Mouse (Mus musculus) midbrain, embryonic 13.5 days (tissue): ENCODE measurements around the gene Zfp473. TPM values are rescaled to one million over a fixed set of nuclear protein-coding genes. Genes with fewer than 3 reads are reported as not detected.
A peak's percentile ranks its signal among the peaks of the same experiment; 100 is the strongest.
"Not testable (repeated sequence)": the region's sequence is repeated elsewhere in the genome, so short reads cannot be mapped to it uniquely, and the experiment has no call there.

Experiments
- ATAC-seq: fragments of 200-750 bp; cut with Nextera tagmentation; 2 replicates; pipeline ENCODE4 v1.8.0; 2017; ENCODE audit warnings: mild to moderate bottlenecking, moderate TSS enrichment, moderate library complexity
- H3K27ac ChIP-seq: fragments of 300-500 bp; sonication (generic); 2 replicates; pipeline ENCODE4 v1.5.1; 2015; ENCODE audit warnings: inconsistent platforms, mild to moderate bottlenecking, moderate library complexity
- H3K27me3 ChIP-seq: fragments of 300-500 bp; sonication (generic); 2 replicates; pipeline ENCODE4 v1.6.1; 2015; ENCODE audit warnings: mild to moderate bottlenecking, inconsistent platforms
- H3K36me3 ChIP-seq: fragments of 300-500 bp; sonication (generic); 2 replicates; pipeline ENCODE4 v1.6.1; 2015; ENCODE audit warnings: mild to moderate bottlenecking, inconsistent platforms
- H3K4me1 ChIP-seq: fragments of 300-500 bp; sonication (generic); replicated peaks from 2 replicates; pipeline ENCODE4 v1.6.1; 2015; ENCODE audit warnings: inconsistent platforms
- H3K4me2 ChIP-seq: fragments of 300-500 bp; sonication (generic); replicated peaks from 2 replicates; pipeline ENCODE4 v1.6.1; 2015; ENCODE audit warnings: moderate library complexity, mild to moderate bottlenecking, inconsistent platforms
- H3K4me3 ChIP-seq: fragments of 300-500 bp; sonication (generic); replicated peaks from 2 replicates; pipeline ENCODE4 v1.5.1; 2015; ENCODE audit warnings: mild to moderate bottlenecking, inconsistent platforms
- H3K9ac ChIP-seq: fragments of 300-500 bp; sonication (generic); replicated peaks from 2 replicates; pipeline ENCODE4 v1.6.1; 2015; ENCODE audit warnings: mild to moderate bottlenecking, inconsistent platforms
- H3K9me3 ChIP-seq: fragments of 300-500 bp; sonication (generic); 2 replicates; pipeline ENCODE4 v1.6.1; 2016; ENCODE audit warnings: mild to moderate bottlenecking, inconsistent platforms
- WGBS: fragments of 180-500 bp; shearing (Covaris S2); methylation state at CpG from one replicate; pipeline ENCODE4 v1.1.7; 2015; 5-methylcytosine and 5-hydroxymethylcytosine counted together
- polyA plus RNA-seq: library from polyadenylated mRNA; unstranded; fragments of >200 nt; fragmentation: Nextera tagmentation; extraction: Ambion mirVana; gene quantifications from 2 replicates; pipeline ENCODE4 v1.2.1, GENCODE M21; 2015

The Zfp473 gene
- polyA plus RNA-seq: 1.2 and 1.4 TPM in 2 replicates

DNA sequence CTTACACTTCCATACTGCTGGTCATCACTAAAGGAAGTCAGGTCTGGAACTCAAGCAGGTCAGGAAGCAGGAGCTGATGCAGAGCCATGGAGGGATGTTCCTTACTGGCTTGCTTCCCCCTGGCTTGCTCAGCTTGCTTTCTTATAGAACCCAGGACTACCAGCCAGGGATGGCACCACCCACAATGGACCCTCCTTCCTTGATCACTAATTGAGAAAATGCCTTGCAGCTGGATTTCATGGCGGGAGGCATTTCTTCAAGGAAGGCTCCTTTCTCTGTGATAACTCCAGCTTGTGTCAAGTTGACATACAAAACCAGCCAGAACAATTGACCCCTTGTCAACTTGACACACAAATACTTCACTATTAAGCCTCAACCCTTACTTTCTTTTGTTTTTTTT is at the start of gene Zfp473:
Zfp473 (minus strand) TSS at position 101 of the 400 bp plus-strand sequence.
- H3K4me3 ChIP-seq, H3K27ac ChIP-seq, ATAC-seq, H3K27me3 ChIP-seq, H3K4me2 ChIP-seq, H3K9me3 ChIP-seq: not testable (repeated sequence)
- Histone ChIP-seq H3K4me1 (peaks cover 18% of the 10 kb centered on the region), H3K36me3 (peaks cover 38% of the 10 kb centered on the region), H3K9ac (0 out of 2 replicates have a peak within 1 kb of the TSS, but pooled peaks have one; percentile 8)
- 86% methylated on average over 1 of the region's 1 CpGs for WGBS

DNA sequence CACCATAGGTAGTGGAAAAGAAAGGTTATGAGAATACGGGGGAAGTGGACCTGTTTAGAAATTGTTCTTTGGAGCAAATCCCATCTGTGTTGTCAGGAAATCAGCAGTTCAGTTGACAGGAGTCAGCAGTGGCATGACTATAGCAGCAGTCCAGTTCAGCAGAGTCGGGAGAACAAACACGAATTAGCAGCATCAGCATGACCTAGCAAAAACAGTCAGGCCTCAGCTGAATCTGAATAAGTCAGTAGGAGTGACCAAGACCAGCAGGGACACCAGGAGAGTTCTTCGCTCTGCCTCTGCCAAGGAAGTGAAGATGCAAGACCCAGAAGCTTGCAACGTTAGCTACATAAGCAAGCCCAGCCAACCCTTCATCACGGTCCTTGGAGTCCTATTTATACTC is 41.9 kb upstream of the Zfp473 start:
- Histone ChIP-seq H3K27ac (no peak overlapping the region), H3K36me3 (no peaks in the 10 kb centered on the region), H3K4me3 (no peak overlapping the region), H3K4me1 (no peaks in the 10 kb centered on the region), H3K27me3 (no peaks in the 10 kb centered on the region), H3K4me2 (no peak overlapping the region), H3K9ac (no peak overlapping the region), H3K9me3 (0 out of 2 replicates have a peak, but pooled peaks cover 9% of the 10 kb centered on the region)
- no peak for ATAC-seq
- WGBS: 88% methylated on average over 6 of the region's 6 CpGs

DNA sequence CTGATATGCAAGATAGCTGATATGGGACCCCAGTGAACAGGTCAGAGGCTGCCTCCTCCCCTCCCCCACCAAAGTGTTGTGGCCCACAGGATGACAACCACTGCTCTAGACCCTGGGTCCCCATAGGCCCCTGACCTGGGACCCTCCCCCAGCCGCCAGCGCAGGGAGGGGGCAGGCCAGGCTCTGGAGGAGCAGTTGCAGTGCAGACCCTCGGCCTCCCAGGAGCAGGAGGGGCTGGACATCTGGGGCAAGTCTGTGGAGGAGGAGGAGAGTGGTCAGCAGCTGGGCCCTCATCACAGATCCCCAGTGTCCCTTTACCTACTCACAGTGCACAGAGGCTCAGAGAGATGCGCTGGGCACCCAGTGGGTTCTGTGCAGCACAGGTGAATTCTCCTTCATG is 39.2 kb upstream of the Zfp473 start:
- 66% methylated on average over 4 of the region's 4 CpGs for WGBS

DNA sequence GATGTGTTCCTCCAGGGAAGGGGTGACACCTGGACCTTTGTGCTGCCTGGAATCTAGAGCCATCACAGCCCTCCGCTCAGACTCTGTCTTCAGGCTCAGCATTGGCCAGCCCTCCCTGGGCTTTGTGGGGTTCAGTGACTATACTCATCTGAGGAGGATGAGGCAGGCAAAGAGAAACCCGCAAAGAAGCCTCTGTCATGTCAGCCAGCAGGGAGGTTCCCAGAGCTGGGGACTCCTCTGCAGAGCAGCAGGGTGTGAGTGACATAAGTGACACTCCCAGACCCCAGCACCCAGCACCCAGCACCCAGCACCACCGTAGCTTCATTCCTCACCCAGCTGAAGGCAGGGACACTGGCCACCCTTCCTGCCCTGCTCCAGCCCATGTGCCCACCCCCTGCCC is 38.7 kb upstream of the Zfp473 start:
- Histone ChIP-seq H3K4me1 (no peaks in the 10 kb centered on the region), H3K27me3 (no peaks in the 10 kb centered on the region), H3K27ac (no peak overlapping the region), H3K9ac (no peak overlapping the region), H3K36me3 (no peaks in the 10 kb centered on the region), H3K4me2 (no peak overlapping the region), H3K4me3 (no peak overlapping the region), H3K9me3 (0 out of 2 replicates have a peak, but pooled peaks cover 6% of the 10 kb centered on the region)
- ATAC-seq: no peak
- WGBS: 80% methylated on average over 3 of the region's 3 CpGs

More for the DNA sequence above, 39.2 kb upstream of the Zfp473 start:
- Histone ChIP-seq H3K27me3 (no peaks in the 10 kb centered on the region), H3K9me3 (0 out of 2 replicates have a peak, but pooled peaks cover 6% of the 10 kb centered on the region), H3K27ac (no peak overlapping the region), H3K4me3 (no peak overlapping the region), H3K4me1 (no peaks in the 10 kb centered on the region), H3K36me3 (no peaks in the 10 kb centered on the region), H3K9ac (no peak overlapping the region), H3K4me2 (no peak overlapping the region)
- no peak for ATAC-seq

DNA sequence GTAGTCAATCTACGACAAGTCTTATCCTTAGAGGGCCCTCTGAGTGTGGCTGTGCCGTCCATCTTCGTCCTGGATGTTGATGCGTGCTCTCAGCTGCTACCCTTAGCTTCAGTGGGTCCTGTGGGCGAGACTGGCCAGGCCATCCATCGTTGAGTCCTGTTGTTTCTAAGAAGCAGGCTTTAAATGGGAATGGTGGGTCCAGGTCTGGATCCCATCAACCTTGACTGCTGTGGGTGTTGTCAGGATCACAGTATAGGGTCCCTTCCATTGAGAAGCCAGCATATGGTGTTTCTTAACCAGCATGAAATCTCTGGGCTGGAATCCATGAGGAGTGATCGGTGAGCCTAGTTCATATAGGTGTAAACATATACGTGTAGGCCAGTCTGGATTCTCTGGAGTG is 29.3 kb upstream of the Zfp473 start:
- Histone ChIP-seq H3K9me3 (no peaks in the 10 kb centered on the region), H3K9ac (no peak overlapping the region), H3K27ac (no peak overlapping the region), H3K36me3 (peaks cover 28% of the 10 kb centered on the region), H3K27me3 (no peaks in the 10 kb centered on the region), H3K4me2 (no peak overlapping the region), H3K4me3 (no peak overlapping the region), H3K4me1 (no peaks in the 10 kb centered on the region)
- ATAC-seq: no peak
- WGBS: 91% methylated on average over 8 of the region's 8 CpGs

DNA sequence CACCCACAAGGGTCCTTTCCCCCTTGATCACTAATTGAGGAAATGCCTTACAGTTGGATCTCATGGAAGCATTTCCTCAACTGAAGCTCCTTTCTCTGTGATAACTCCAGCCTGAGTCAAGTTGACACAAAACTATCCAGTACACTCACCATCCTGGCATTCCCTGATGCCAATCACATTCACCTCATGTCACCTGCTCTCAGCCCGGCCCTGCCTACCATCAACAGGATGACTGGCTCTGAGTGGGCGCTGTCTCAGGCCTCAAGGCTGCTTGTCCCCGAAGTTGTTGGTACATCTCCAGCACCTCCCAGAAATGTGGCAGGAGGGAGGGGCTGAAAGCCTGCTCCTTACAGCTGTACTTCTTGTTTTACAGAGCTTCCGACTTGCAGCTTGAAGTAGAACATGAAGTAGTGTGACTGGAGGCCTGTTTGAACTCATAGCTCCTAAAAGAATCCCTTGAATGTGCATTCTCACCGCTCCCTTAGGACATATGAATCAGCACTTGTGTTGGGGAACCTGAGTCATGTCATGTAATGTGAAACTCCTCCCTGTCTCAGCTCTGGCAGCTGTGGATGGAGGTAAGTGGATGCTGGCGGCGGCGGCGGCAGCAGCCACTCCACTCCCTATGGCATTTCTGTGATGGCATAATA is 26.1 kb upstream of the Zfp473 start:
- 93% methylated on average over 9 of the region's 9 CpGs for WGBS
- Histone ChIP-seq H3K4me1 (no peaks in the 10 kb centered on the region), H3K9me3 (no peaks in the 10 kb centered on the region), H3K27me3 (no peaks in the 10 kb centered on the region), H3K4me3 (no peak overlapping the region), H3K27ac (no peak overlapping the region), H3K36me3 (peaks cover 55% of the 10 kb centered on the region), H3K4me2 (no peak overlapping the region), H3K9ac (no peak overlapping the region)
- ATAC-seq: no peak

DNA sequence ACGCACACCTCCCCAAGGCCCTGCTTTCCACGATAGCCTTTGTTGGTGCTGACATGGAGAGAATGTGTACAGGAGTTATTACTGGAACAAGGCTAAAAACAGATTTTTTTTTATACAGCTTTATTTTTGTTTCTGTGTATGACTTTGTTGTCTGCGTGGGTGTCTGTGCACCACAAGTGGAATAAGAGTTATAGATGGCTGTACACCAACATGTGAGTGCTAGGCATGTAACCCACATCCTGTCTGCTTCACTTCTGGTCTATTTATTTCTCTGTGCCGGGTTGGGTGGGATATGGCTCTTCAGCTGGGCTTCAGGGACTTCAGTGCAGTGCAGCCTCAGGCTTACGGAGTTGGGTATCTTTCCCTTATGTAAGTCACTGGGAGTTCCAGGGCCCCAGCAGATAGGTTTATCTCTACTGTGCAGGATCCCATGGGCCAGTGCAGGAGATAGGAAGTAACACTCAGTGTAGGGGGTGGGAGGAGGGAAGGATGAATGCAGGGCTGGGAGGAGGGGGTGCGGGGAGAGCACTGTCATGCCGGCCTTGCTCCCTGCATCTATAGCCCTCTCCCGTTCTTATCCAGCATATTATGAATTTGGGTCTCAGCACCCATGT is 21.8 kb upstream of the Zfp473 start:
- Histone ChIP-seq H3K4me3 (no peak overlapping the region), H3K9me3 (no peaks in the 10 kb centered on the region), H3K27ac (no peak overlapping the region), H3K36me3 (peaks cover 88% of the 10 kb centered on the region), H3K9ac (no peak overlapping the region), H3K27me3 (no peaks in the 10 kb centered on the region), H3K4me2 (no peak overlapping the region), H3K4me1 (no peaks in the 10 kb centered on the region)
- no peak for ATAC-seq
- WGBS: 89% methylated on average over 8 of the region's 8 CpGs

DNA sequence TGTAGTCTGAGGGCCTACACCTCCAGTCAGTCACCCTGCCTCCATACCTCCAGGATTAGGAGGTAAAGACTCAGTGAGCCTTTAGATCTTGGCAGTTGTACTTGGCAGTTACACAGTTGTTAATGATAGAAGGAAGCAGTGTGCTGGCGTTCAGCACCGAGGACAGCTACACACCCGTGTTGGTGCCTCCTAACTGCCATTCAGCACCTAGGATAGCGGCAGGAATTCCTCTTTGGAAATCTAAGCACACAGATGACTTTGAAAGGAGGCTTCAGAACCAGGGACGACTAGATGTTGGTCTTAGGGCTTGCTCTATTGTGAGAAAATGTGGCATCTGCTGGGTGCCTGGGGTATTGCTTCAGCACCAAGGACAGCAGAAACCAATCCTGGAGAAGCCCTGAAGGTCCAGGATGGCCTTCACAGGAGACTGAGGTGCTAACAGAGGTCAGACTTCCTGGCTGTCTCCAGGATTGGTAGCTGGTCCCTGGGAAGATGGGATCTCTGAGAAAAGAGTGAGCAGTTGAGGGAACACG is 19.3 kb upstream of the Zfp473 start:
- ATAC-seq: no peak
- no peaks in the 10 kb centered on the region for H3K9me3 ChIP-seq
- H3K9ac ChIP-seq: no peak overlapping the region; the same call in 1 of the 2 replicates
- no peak overlapping the region for H3K4me2 ChIP-seq
- H3K36me3 ChIP-seq: peaks cover 93% of the 10 kb centered on the region
- no peak overlapping the region for H3K27ac ChIP-seq
- no peaks in the 10 kb centered on the region for H3K27me3 ChIP-seq
- H3K4me3 ChIP-seq: no peak overlapping the region
- no peaks in the 10 kb centered on the region for H3K4me1 ChIP-seq
- WGBS: 20% methylated on average over 6 of the region's 6 CpGs

DNA sequence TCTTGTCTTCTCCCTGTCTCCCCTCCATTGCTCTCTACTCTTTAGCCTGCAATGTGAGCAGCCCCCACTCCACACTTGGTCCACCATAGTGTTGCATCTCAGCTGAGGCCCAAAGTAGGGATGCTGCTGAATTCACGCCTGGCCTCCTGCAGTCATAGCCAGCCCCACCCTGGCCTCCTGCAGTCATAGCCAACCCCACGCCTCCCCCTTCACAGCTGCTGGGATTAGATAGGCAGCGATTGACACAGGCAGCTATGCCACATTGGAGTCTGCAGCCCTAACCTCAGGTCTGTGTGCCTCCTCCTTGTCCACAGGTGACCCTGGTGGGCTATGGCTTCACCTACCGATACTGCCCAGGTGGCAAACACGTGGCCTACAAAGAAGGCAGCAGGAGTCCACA is 17.3 kb upstream of the Zfp473 start:
- ATAC-seq: no peak
- H3K27me3 ChIP-seq: no peaks in the 10 kb centered on the region
- H3K4me1 ChIP-seq: no peaks in the 10 kb centered on the region
- 86% methylated on average over 5 of the region's 5 CpGs for WGBS
- H3K27ac ChIP-seq: no peak overlapping the region
- no peaks in the 10 kb centered on the region for H3K9me3 ChIP-seq
- H3K9ac ChIP-seq: no peak overlapping the region
- peaks cover 93% of the 10 kb centered on the region for H3K36me3 ChIP-seq
- no peak overlapping the region for H3K4me2 ChIP-seq
- H3K4me3 ChIP-seq: no peak overlapping the region

DNA sequence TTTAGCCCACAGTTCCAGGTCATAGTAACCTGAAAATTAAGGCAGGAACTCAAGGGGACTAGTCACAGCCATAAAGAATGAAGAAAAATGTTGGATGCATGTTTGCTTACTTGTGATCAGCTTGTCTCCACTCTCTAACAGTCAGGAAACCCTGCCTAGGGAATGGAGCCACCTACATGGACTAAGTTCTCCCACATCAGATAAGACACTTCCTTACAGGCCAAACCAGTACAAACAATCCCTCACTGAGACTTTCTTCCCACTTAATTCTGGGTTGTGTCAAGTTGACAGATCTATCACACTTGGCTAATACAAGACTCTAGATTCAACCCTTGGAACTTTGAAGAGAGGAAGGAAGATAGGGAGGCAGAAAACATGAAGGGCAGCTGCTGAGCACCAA is 9.5 kb upstream of the Zfp473 start:
- H3K9me3 ChIP-seq: no peaks in the 10 kb centered on the region
- no peak for ATAC-seq
- H3K4me3 ChIP-seq: no peak overlapping the region
- peaks cover 93% of the 10 kb centered on the region for H3K36me3 ChIP-seq
- no peak overlapping the region for H3K27ac ChIP-seq
- no peak overlapping the region for H3K9ac ChIP-seq
- H3K27me3 ChIP-seq: no peaks in the 10 kb centered on the region
- H3K4me2 ChIP-seq: no peak overlapping the region
- no peaks in the 10 kb centered on the region for H3K4me1 ChIP-seq

DNA sequence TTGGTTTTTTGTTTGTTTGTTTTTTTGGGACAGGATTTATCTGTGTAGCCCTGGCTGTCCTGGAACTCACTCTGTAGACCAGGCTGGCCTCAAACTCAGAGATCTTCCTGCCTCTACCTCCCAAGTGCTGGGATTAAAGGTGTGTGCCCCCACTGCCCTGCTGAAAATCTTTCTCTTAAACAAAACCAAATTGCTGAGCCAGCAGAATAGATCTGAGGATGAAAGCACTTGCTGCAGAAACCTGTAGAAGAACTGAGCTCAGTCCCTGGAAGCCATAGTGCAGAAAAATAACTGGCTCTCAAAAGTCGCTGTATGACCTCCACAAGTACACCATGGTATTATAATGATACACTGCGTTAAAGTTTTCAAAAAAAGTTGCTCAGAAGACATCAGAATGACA is 6.3 kb upstream of the Zfp473 start:
- Histone ChIP-seq H3K4me3 (no peak overlapping the region), H3K36me3 (peaks cover 95% of the 10 kb centered on the region), H3K27ac (no peak overlapping the region), H3K27me3 (no peaks in the 10 kb centered on the region), H3K9me3 (no peaks in the 10 kb centered on the region), H3K9ac (no peak overlapping the region), H3K4me1 (no peaks in the 10 kb centered on the region), H3K4me2 (no peak overlapping the region)
- 87% methylated on average over 2 of the region's 2 CpGs for WGBS
- no peak for ATAC-seq

DNA sequence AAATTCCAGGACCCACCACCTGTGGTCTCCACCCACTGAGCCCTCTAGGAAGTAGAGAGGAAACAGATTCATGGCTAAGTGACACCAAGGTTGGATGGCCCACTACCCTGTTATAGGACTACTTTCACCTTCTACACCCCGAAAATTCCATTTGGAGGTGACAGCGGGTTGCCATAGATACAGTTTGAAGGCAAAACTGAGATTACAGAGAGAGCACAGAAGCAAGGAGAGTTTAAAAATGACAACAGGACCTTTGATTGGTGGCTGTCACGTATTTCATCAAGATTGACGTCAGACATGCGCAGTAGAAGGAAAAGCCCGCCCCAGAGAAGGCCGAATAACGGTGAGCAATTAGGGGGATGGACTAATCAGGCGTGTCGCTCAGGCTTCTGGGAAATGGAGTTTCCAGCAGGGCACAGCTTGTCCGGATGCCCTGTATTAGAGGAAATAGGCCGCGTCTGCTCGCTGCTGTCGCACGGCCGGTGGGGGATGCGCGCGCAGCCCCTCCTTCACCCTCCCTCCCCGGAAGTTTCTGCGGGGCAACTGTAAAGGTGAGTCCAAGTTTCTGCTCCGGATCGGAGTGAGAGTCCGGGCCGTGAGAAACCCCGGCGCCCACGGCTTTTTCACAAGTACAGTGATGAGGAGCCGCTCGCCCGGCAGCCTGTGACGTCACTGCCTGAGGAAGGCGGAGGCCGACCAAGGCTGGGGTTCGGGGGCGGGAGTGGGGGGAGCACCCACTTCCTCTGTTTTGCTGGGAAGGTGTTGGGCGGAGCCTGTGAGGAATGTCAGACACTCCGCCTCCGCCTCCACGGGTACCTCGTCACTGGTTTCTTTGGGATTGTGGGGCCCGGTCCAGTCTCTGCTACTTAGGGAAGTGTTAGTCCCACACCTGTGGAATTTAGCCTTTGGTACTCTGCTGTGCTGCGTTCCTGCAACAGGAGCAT is 2.5 kb downstream of the Zfp473 start, which contains the start of gene Vrk3:
Vrk3 (plus strand) TSS at position 313 of the 944 bp plus-strand sequence.
- Histone ChIP-seq H3K4me1 (peaks cover 31% of the 10 kb centered on the region), H3K9ac (peak within 1 kb of the TSS; percentile 65), H3K27me3 (no peaks in the 10 kb centered on the region), H3K9me3 (no peaks in the 10 kb centered on the region), H3K36me3 (peaks cover 13% of the 10 kb centered on the region), H3K27ac (peak within 1 kb of the TSS; percentile 61), H3K4me2 (peak within 1 kb of the TSS; percentile 75), H3K4me3 (peak within 1 kb of the TSS; percentile 62)
- peak; percentile 97 for ATAC-seq
- under 1% methylated on average over 44 of the region's 44 CpGs for WGBS
